Mouse (Mus musculus): ENCODE data around the gene Ess2.
"Not testable (repeated sequence)": the region's sequence is repeated elsewhere in the genome, so short reads cannot be mapped to it uniquely, and the experiment has no call there.

Ess2 gene

GRCm38 (mm10) chr16:17911052-17911595 is at the start of gene Ess2:
Ess2 (minus strand) TSS chr16:17911348.
- DNase-seq = peak; percentile 93 to 94

- not testable (repeated sequence) for DNase-seq
Observed at GRCm38 (mm10) chr16:17956052-17956638, 45.0 kb upstream of the Ess2 start.

- DNase-seq = no peak
Observed at GRCm38 (mm10) chr16:17951618-17952017, 40.5 kb upstream of the Ess2 start.

- no peak for DNase-seq
Observed at GRCm38 (mm10) chr16:17950068-17950467, 38.9 kb upstream of the Ess2 start.

- no peak for DNase-seq
Observed at GRCm38 (mm10) chr16:17949421-17949877, 38.3 kb upstream of the Ess2 start.

GRCm38 (mm10) chr16:17945081-17945831 is 34.1 kb upstream of the Ess2 start:
- DNase-seq = no peak

GRCm38 (mm10) chr16:17943466-17943865 is 32.3 kb upstream of the Ess2 start:
- no peak for DNase-seq

GRCm38 (mm10) chr16:17939255-17939751 is 28.2 kb upstream of the Ess2 start:
- DNase-seq = peak in 1 of 2 experiments; percentile 43

- DNase-seq = peak; percentile 77 to 83
Observed at GRCm38 (mm10) chr16:17938821-17939220, 27.7 kb upstream of the Ess2 start.

- DNase-seq = no peak
Observed at GRCm38 (mm10) chr16:17938187-17938586, 27.0 kb upstream of the Ess2 start.

GRCm38 (mm10) chr16:17936776-17937175 is 25.6 kb upstream of the Ess2 start:
- DNase-seq = no peak

GRCm38 (mm10) chr16:17934445-17934910 is 23.3 kb upstream of the Ess2 start:
- DNase-seq = no peak

- DNase-seq = no peak
Observed at GRCm38 (mm10) chr16:17933594-17934444, 22.7 kb upstream of the Ess2 start.

GRCm38 (mm10) chr16:17931906-17932460 is 20.8 kb upstream of the Ess2 start:
- no peak for DNase-seq

GRCm38 (mm10) chr16:17929631-17930030 is 18.5 kb upstream of the Ess2 start:
- peak; percentile 54 to 65 for DNase-seq

- peak; percentile 47 to 65 for DNase-seq
Observed at GRCm38 (mm10) chr16:17929211-17929610, 18.1 kb upstream of the Ess2 start.

GRCm38 (mm10) chr16:17928627-17929104 is 17.5 kb upstream of the Ess2 start:
- DNase-seq = peak; percentile 76

GRCm38 (mm10) chr16:17928087-17928580 is 17.0 kb upstream of the Ess2 start, which contains the start of gene Slc25a1:
Slc25a1 (minus strand) TSS chr16:17928219.
- DNase-seq = peak; percentile 82 to 88

GRCm38 (mm10) chr16:17927351-17928082 is 16.4 kb upstream of the Ess2 start:
- peak; percentile 69 for DNase-seq

- DNase-seq = peak in 1 of 2 experiments; percentile 65
Observed at GRCm38 (mm10) chr16:17922163-17922538, 11.0 kb upstream of the Ess2 start.
